Mouse (Mus musculus) intestine, embryonic 14.5 days (tissue): Measurements from ENCODE around the gene Ackr3. TPM values are rescaled to one million over a fixed set of nuclear protein-coding genes. Genes with fewer than 3 reads are reported as not detected.

Experiments used
- ATAC-seq: fragments of 200-750 bp; cut with Nextera tagmentation; replicated peaks from 2 replicates; pipeline ENCODE4 v1.8.0; 2017; ENCODE audit warnings: low read depth, moderate number of reproducible peaks, moderate TSS enrichment, moderate library complexity; ENCODE audit not compliant: low FRiP score, low TSS enrichment
- DNase-seq: peaks from one replicate; pipeline ENCODE4 v3.0.0-alpha.2; 2018; ENCODE audit warnings: low spot score
- H3K27ac ChIP-seq: fragments of 300-500 bp; sonication (generic); 2 replicates; pipeline ENCODE4 v1.5.1; 2014; ENCODE audit warnings: low read depth, mild to moderate bottlenecking, control low read depth
- H3K27me3 ChIP-seq: fragments of 300-500 bp; sonication (generic); replicated peaks from 2 replicates; pipeline ENCODE4 v1.6.1; 2014; ENCODE audit warnings: low read length, control low read depth; ENCODE audit not compliant: control insufficient read depth, insufficient read depth
- H3K36me3 ChIP-seq: fragments of 300-500 bp; sonication (generic); 2 replicates; pipeline ENCODE4 v1.6.1; 2014; ENCODE audit warnings: low read length, control low read depth; ENCODE audit not compliant: control insufficient read depth, insufficient read depth
- H3K4me1 ChIP-seq: fragments of 300-500 bp; sonication (generic); replicated peaks from 2 replicates; pipeline ENCODE4 v1.6.1; 2014; ENCODE audit warnings: low read length, control low read depth, mixed read lengths; ENCODE audit not compliant: control insufficient read depth, insufficient read depth
- H3K4me2 ChIP-seq: fragments of 300-500 bp; sonication (generic); 2 replicates; pipeline ENCODE4 v1.6.1; 2014; ENCODE audit warnings: low read length
- H3K4me3 ChIP-seq: fragments of 300-500 bp; sonication (generic); 2 replicates; pipeline ENCODE4 v1.5.1; 2014; ENCODE audit warnings: low read depth, low read length, control low read depth, mixed read lengths
- H3K9ac ChIP-seq: fragments of 300-500 bp; sonication (generic); 2 replicates; pipeline ENCODE4 v1.6.1; 2014; ENCODE audit warnings: mild to moderate bottlenecking, low read length
- H3K9me3 ChIP-seq: fragments of 300-500 bp; sonication (generic); 2 replicates; pipeline ENCODE4 v1.6.1; 2016; ENCODE audit warnings: low read length, control low read depth; ENCODE audit not compliant: control insufficient read depth
- WGBS: fragments of 180-500 bp; shearing (Covaris S2); extraction: QIAGEN DNeasy Blood & Tissue Kit; methylation state at CpG from one replicate; pipeline ENCODE4 v1.1.7; 2014; 5-methylcytosine and 5-hydroxymethylcytosine counted together
- polyA plus RNA-seq: library from polyadenylated mRNA; unstranded; fragments of >200 nt; fragmentation: Nextera tagmentation; extraction: Ambion mirVana; gene quantifications from 2 replicates; pipeline ENCODE4 v1.2.1, GENCODE M21; 2014

The Ackr3 gene
- polyA plus RNA-seq, 1 experiment from 2014 or later = 19.9 TPM

DNA sequence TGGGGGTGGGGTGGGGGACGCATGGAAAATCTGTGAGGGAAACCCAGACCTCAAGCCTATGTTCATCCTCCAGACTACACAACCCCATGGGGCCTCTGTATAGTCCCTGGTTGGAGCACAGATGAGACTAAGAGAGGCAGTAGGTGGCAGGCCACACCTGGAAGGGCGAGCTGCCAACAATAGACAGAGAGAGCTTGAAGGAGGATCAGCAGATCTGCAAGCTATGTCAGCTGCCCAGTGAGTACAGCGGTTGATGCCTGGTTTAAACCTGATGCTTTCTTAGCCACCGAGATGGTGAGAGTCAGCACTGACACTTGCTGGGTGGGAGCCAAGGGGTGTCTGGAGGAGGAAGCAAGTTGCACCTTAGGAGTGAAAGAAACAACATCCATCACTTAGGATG, 43.5 kb downstream of the Ackr3 start:
- 62% methylated on average over 4 of the region's 4 CpGs for WGBS
- no peak overlapping the region for H3K4me2 ChIP-seq
- no peaks in the 10 kb centered on the region for H3K36me3 ChIP-seq
- H3K4me3 ChIP-seq = no peak overlapping the region
- no peaks in the 10 kb centered on the region; the same call in 1 of the 2 replicates for H3K4me1 ChIP-seq
- H3K27ac ChIP-seq = no peak overlapping the region
- no peaks in the 10 kb centered on the region for H3K27me3 ChIP-seq
- H3K9ac ChIP-seq = no peak overlapping the region
- no peaks in the 10 kb centered on the region for H3K9me3 ChIP-seq
- DNase-seq (no peak), ATAC-seq (no peak)

GRCm38 (mm10) chr1:90247756-90248541, 44.2 kb downstream of the Ackr3 start:
- no peak overlapping the region for H3K4me3 ChIP-seq
- no peak for ATAC-seq

DNA sequence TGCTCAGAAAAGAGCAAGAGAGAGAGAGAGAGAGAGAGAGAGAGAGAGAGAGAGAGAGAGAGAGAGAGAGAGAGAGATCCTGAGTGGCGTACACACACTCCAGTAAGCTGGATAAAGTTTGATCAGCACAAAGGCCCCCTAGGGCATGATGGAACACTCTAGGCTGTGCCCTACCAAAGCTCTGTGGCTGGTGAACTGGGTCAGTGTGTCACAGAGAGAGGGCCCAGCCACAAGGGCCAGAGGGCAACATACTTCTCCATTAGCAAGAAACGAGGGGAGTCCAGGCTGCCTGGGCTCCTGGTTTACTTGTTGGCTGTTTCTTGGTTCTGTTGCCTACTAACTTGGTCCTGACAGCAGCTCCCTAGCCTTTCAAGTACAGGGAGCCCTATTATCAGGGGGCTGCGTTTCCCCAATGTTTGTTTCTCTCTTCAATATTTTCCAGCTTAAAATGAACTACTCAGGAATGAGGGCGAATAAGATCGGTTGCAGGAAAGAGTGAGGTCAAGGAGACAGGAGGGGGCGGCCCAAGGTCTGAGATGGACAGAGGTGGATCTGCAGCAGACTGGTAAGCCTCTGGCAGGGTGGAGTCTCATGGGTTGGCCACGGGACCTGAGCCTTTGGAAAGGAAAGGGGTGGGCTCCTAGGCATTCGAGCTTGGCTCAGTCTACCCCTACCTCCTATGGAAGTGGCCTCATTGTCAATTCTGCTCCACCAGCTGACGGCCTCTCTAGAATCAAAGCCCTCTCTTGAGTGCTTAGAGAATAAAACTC, 45.4 kb downstream of the Ackr3 start:
- no peak for ATAC-seq
- H3K9ac ChIP-seq = no peak overlapping the region
- H3K4me1 ChIP-seq = no peaks in the 10 kb centered on the region; the same call in 1 of the 2 replicates
- no peaks in the 10 kb centered on the region for H3K9me3 ChIP-seq
- H3K27ac ChIP-seq = no peak overlapping the region
- no peak overlapping the region for H3K4me2 ChIP-seq
- H3K27me3 ChIP-seq = no peaks in the 10 kb centered on the region
- H3K36me3 ChIP-seq = no peaks in the 10 kb centered on the region
- DNase-seq = no peak
- H3K4me3 ChIP-seq = no peak overlapping the region
- WGBS = 77% methylated on average over 9 of the region's 9 CpGs

More at GRCm38 (mm10) chr1:90247756-90248541, 44.2 kb downstream of the Ackr3 start:
- no peaks in the 10 kb centered on the region for H3K9me3 ChIP-seq
- WGBS = 91% methylated on average over 8 of the region's 8 CpGs
- no peak overlapping the region for H3K27ac ChIP-seq
- H3K4me1 ChIP-seq = no peaks in the 10 kb centered on the region; the same call in 1 of the 2 replicates
- no peaks in the 10 kb centered on the region for H3K27me3 ChIP-seq
- H3K9ac ChIP-seq = no peak overlapping the region
- no peak for DNase-seq
- H3K36me3 ChIP-seq = no peaks in the 10 kb centered on the region
- H3K4me2 ChIP-seq = no peak overlapping the region

- no peak overlapping the region for H3K4me3 ChIP-seq
- H3K36me3 ChIP-seq = no peaks in the 10 kb centered on the region
- no peaks in the 10 kb centered on the region for H3K27me3 ChIP-seq
- no peak overlapping the region for H3K4me2 ChIP-seq
- no peaks in the 10 kb centered on the region; the same call in 1 of the 2 replicates for H3K4me1 ChIP-seq
- H3K27ac ChIP-seq = no peak overlapping the region
- H3K9me3 ChIP-seq = no peaks in the 10 kb centered on the region
- ATAC-seq (no peak), DNase-seq (no peak)
- no peak overlapping the region for H3K9ac ChIP-seq
- WGBS = 60% methylated on average over 6 of the region's 6 CpGs
These were observed 46.6 kb downstream of the Ackr3 start for GRCm38 (mm10) chr1:90250419-90250818.

GRCm38 (mm10) chr1:90251156-90251555, 47.4 kb downstream of the Ackr3 start:
- ATAC-seq (no peak), DNase-seq (no peak)
- H3K27me3 ChIP-seq = no peaks in the 10 kb centered on the region
- H3K27ac ChIP-seq = no peak overlapping the region
- 61% methylated on average over 3 of the region's 3 CpGs for WGBS
- no peaks in the 10 kb centered on the region for H3K36me3 ChIP-seq
- H3K4me3 ChIP-seq = no peak overlapping the region
- no peak overlapping the region for H3K9ac ChIP-seq
- no peaks in the 10 kb centered on the region for H3K9me3 ChIP-seq
- no peaks in the 10 kb centered on the region; the same call in 1 of the 2 replicates for H3K4me1 ChIP-seq
- no peak overlapping the region for H3K4me2 ChIP-seq

DNA sequence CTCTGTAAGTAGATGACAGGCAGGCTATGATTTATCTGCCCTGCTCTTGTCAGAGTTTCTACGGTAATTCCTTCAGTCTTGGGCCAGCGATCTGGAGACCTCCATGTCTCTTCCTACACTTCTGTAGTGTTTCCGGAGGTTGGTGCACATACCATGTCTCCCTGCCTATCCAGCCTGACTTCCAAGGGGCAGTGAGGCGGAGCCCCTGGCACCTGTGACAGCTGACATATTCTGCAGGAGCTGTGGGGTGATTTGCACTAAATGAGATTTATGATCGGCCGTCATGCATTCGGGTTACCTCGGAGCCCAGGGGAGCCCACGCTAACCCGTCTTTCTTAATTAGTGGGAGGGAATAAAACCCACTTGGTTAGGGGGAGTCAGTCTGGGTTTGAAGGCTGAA, 49.7 kb downstream of the Ackr3 start:
- WGBS = 79% methylated on average over 10 of the region's 10 CpGs
- Histone ChIP-seq H3K4me2 (no peak overlapping the region), H3K9me3 (no peaks in the 10 kb centered on the region), H3K9ac (no peak overlapping the region), H3K4me3 (no peak overlapping the region), H3K36me3 (no peaks in the 10 kb centered on the region), H3K4me1 (peaks cover 4% of the 10 kb centered on the region; the same call in 1 of the 2 replicates), H3K27ac (no peak overlapping the region), H3K27me3 (no peaks in the 10 kb centered on the region)
- ATAC-seq = no peak
- no peak for DNase-seq

DNA sequence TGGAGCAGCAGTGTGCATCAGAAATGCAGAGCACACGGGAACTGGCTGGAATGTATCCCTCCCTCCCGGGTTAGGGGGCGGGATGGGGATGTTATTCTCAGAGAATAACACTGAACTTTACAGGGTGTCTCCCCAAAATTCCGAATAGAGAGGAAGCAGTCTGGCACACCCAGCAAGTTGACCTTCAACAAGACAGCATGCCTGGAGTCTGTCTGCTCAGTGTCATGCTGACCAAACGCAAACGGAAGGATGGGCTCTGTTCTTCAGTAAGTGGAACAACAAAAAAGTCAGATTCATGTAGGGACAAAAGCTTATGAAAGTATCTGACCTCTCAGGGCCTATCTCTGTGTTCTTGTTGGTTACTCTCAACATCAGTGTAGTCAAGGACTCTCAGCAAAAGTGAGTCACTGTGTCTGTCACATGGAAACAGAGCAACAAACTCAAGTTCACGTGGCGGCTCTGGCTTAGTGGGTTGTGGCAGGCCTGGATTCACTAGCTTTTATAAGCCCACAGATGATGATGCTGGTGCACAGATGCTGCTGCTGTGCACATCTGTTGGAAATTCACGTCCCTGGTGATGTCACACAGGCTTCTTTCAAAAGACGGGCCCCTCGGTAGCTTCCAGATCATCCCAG, 54.6 kb downstream of the Ackr3 start:
- WGBS = 54% methylated on average over 11 of the region's 11 CpGs
- Histone ChIP-seq H3K4me1 (peaks cover 9% of the 10 kb centered on the region; the same call in 1 of the 2 replicates), H3K27me3 (no peaks in the 10 kb centered on the region), H3K27ac (no peak overlapping the region; the same call in 1 of the 2 replicates), H3K36me3 (no peaks in the 10 kb centered on the region), H3K4me2 (no peak overlapping the region), H3K9ac (no peak overlapping the region), H3K4me3 (no peak overlapping the region), H3K9me3 (no peaks in the 10 kb centered on the region)
- DNase-seq = no peak
- ATAC-seq = no peak

DNA sequence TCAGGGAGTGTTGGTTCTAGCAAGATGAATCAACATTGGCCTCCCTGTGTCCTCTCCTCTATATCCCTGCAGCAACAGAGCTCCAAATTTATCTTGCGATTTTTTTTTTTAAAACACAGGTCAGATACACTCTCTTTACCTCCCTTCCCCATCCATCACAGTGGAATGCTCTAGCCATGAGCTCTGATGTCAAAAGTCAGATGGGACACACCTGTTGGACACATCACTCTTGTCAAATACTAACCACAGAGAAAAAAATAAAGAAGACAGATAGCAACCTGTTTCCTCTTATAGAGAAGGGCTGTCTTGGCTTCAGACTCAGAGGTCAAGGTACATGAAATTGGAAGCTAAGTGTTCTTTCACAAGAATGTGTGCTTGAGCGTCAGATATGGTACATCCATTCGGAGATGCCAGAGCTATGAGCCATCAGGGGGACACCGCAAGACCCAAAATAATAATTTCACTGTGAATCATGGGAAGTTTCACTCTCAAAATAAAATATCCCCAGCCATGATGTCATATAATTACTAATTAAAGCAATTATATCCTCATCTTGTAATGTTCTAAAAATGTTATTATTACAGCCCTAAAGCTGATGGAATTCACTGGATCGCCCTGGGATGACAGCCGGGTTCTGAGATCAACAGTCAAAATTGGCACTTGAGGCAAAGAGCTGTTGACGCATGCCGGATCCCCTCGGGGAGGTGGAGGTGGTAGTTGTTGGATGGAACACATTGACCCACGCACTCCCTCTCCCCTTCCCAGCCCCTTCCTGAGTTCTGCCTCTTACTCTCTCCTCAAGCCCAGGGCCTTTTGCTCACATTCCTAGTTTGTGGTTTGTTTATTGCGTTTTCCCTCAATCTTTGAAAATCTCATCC, 57.2 kb downstream of the Ackr3 start:
- no peak overlapping the region for H3K27ac ChIP-seq
- 88% methylated on average over 11 of the region's 11 CpGs for WGBS
- no peak overlapping the region for H3K4me2 ChIP-seq
- peaks cover 9% of the 10 kb centered on the region; the same call in 1 of the 2 replicates for H3K4me1 ChIP-seq
- H3K36me3 ChIP-seq = no peaks in the 10 kb centered on the region
- ATAC-seq (no peak), DNase-seq (no peak)
- H3K27me3 ChIP-seq = no peaks in the 10 kb centered on the region
- H3K9ac ChIP-seq = no peak overlapping the region
- H3K9me3 ChIP-seq = no peaks in the 10 kb centered on the region
- H3K4me3 ChIP-seq = no peak overlapping the region
